Mouse (Mus musculus) heart, adult 11 months (tissue): Measurements from ENCODE around the gene Vmn2r55.
"Not testable (repeated sequence)": the region's sequence is repeated elsewhere in the genome, so short reads cannot be mapped to it uniquely, and the experiment has no call there.

ENCODE experiments used
- DNase-seq: peaks from one replicate; pipeline ENCODE4 v3.0.0; 2022

Gene Vmn2r55

GRCm38 (mm10) chr7:12684903-12685302 lies at the start of gene Vmn2r55:
TSS of gene Vmn2r55 (minus strand) at chr7:12685003.
- DNase-seq, result not testable (repeated sequence)

- not testable (repeated sequence) for DNase-seq
Observed at GRCm38 (mm10) chr7:12640219-12640618, 44.6 kb downstream of the Vmn2r55 start, which contains the start of gene Vmn2r54. TSS of gene Vmn2r54 (minus strand) at chr7:12640319.

GRCm38 (mm10) chr7:12608688-12609087 lies 76.1 kb downstream of the Vmn2r55 start, which contains the start of gene Vmn2r53:
TSS of gene Vmn2r53 (minus strand) at chr7:12608788.
- DNase-seq, result no peak
